Mouse (Mus musculus): Measurements from ENCODE around the gene Ldlrad3.

DNA sequence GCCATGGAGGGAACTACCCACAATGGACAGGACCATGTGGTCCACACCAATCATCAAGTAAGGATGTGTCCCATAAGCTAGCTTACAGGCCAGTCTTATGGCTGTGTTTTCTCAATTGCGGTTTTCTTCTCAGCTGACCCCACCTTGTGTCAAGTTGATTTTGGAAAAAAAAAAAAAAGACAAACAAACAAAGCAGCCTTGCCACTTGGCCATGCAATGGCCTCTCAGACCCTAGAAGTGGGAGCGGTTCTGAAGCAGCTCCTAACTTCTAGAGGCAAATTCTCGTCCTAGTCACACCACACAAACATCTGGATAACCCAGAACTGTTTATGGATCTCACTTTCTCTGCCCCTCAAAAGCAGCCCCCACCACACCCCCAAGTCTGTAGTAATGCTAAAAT, 41.1 kb downstream of the Ldlrad3 start:
- no peak for TF ChIP-seq EP300 (IDR thresholded peaks at IDR 0.05; ENCODE audit: insufficient read depth, low read depth, low read length)
- no peak for TF ChIP-seq CTCF (IDR thresholded peaks at IDR 0.05)
- no peak for TF ChIP-seq POLR2A (IDR thresholded peaks at IDR 0.05; ENCODE audit: insufficient read depth, low read depth, low read length)
